Comparison of ENCODE assay signal across 28 mouse cellular contexts in the genomic region with DNA sequence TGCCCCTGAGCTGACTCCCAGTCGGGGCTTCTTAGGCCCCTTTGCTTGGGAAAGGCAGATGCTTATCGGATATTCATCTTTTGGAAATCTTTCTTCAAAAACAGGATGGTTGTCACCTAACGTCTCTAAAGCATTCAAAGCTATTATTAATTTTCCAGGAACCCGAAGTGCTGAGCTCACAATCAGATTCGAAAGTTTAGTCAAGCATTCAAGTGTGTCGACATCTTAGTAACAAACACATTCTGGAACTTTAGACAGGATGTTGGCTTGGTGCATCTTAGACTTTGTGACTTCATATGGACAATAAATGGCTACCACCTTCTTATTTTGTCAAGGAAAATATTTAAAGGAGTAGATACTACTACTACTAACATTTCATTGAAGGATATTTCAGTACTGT. TPM values are rescaled to one million over a fixed set of nuclear protein-coding genes. Genes with fewer than 3 reads are reported as not detected.
"Had no signal": no experiment of that assay in that cellular context is flagged by ENCODE, and none has a peak within 500 bp of the region (broad histone marks: within the 10 kb centered on the region; RNA-seq: fewer than 3 reads in every experiment).

No protein-coding gene starts in this region.

- H3K9ac ChIP-seq: embryonic facial prominence, embryonic 12.5 days; embryonic facial prominence, embryonic 13.5 days; embryonic facial prominence, embryonic 15.5 days; forebrain, embryonic 12.5 days; forebrain, embryonic 13.5 days; forebrain, embryonic 15.5 days; forebrain, postnatal 0 days had no signal

- H3K27me3 ChIP-seq: embryonic facial prominence, embryonic 12.5 days; embryonic facial prominence, embryonic 13.5 days; embryonic facial prominence, embryonic 15.5 days; forebrain, embryonic 12.5 days; forebrain, embryonic 13.5 days; forebrain, embryonic 15.5 days had no signal

- H3K9me3 ChIP-seq: embryonic facial prominence, embryonic 10.5 days; embryonic facial prominence, embryonic 12.5 days; embryonic facial prominence, embryonic 13.5 days; embryonic facial prominence, embryonic 15.5 days; forebrain, embryonic 10.5 days; forebrain, embryonic 12.5 days; forebrain, embryonic 13.5 days; forebrain, embryonic 15.5 days had no signal

- H3K4me3 ChIP-seq: embryonic facial prominence, embryonic 10.5 days; embryonic facial prominence, embryonic 12.5 days; embryonic facial prominence, embryonic 13.5 days; embryonic facial prominence, embryonic 15.5 days; erythroblast, embryonic 14.5 days; forebrain, embryonic 10.5 days; forebrain, embryonic 12.5 days; forebrain, embryonic 13.5 days; forebrain, embryonic 15.5 days; gastrocnemius, adult 2 months had no signal

- H3K27ac ChIP-seq: embryonic facial prominence, embryonic 10.5 days; embryonic facial prominence, embryonic 12.5 days; embryonic facial prominence, embryonic 13.5 days; embryonic facial prominence, embryonic 15.5 days; forebrain, embryonic 10.5 days; forebrain, embryonic 12.5 days; forebrain, embryonic 13.5 days; forebrain, embryonic 15.5 days; gastrocnemius, adult 2 months had no signal

- DNase-seq: cerebellum, adult 18-20 months; cerebellum, adult 2 months; cerebellum, adult 8-10 months; cerebellum, adult 9-10 months; cerebellum, adult 9-11 months; cerebellum, postnatal 10 days; cerebellum, postnatal 14 days; cerebellum, postnatal 25 days; cerebellum, postnatal 36 days; embryo, embryonic 11 days; forebrain, postnatal 0 days; gastrocnemius, adult 2 months; gastrocnemius, postnatal 10 days; gastrocnemius, postnatal 14 days; gastrocnemius, postnatal 25 days; gastrocnemius, postnatal 36 days; heart, adult 11 months had no signal

- ATAC-seq: forebrain, embryonic 14.5 days; forebrain, embryonic 15.5 days; forebrain, embryonic 16.5 days; forebrain, postnatal 0 days had no signal

- H3K4me2 ChIP-seq: embryonic facial prominence, embryonic 12.5 days; embryonic facial prominence, embryonic 13.5 days; embryonic facial prominence, embryonic 15.5 days; forebrain, embryonic 12.5 days; forebrain, embryonic 13.5 days; forebrain, embryonic 15.5 days had no signal

- H3K4me1 ChIP-seq: embryonic facial prominence, embryonic 10.5 days; embryonic facial prominence, embryonic 12.5 days; embryonic facial prominence, embryonic 13.5 days; embryonic facial prominence, embryonic 15.5 days; forebrain, embryonic 10.5 days; forebrain, embryonic 12.5 days; forebrain, embryonic 13.5 days; forebrain, embryonic 15.5 days had no signal

RNA-seq across cellular contexts. Expression of gene Ube2d1, which starts 43.3 kb away (rescaled TPM):
- polyA plus RNA-seq: erythroblast, embryonic 14.5 days had no signal
